Mouse (Mus musculus) central nervous system, embryonic 18 days (tissue): ENCODE measurements around the gene Olfr1208. TPM values are rescaled to one million over a fixed set of nuclear protein-coding genes. Genes with fewer than 3 reads are reported as not detected.

ENCODE experiments used
- polyA plus RNA-seq: library from polyadenylated mRNA; depleted of rRNA; stranded (reverse); fragments of >200 nt; gene quantifications from 2 replicates; pipeline ENCODE4 v1.2.3, GENCODE M21; 2012; rRNA removed

The Olfr1208 gene
- polyA plus RNA-seq, result not detected in 2 replicates

GRCm38 (mm10) chr2:88902211-88902610 is at the start of gene Olfr1208:
Gene Olfr1208 (minus strand): TSS chr2:88902311.

GRCm38 (mm10) chr2:88938011-88938410 is 35.9 kb upstream of the Olfr1208 start, which contains the start of gene Olfr1211:
Gene Olfr1211 (minus strand): TSS chr2:88938111.

GRCm38 (mm10) chr2:88915057-88915456 is 12.9 kb upstream of the Olfr1208 start, which contains the start of gene Olfr1209:
Gene Olfr1209 (minus strand): TSS chr2:88915157.

GRCm38 (mm10) chr2:88862931-88863330 is 39.2 kb downstream of the Olfr1208 start, which contains the start of gene Olfr1206:
Gene Olfr1206 (plus strand): TSS chr2:88863231.

GRCm38 (mm10) chr2:88848992-88849391 is 53.1 kb downstream of the Olfr1208 start, which contains the start of gene Olfr1204:
Gene Olfr1204 (plus strand): TSS chr2:88849292.

Other genes starting within 250 kb of the Olfr1208 start
- not detected in 2 replicates for gene Olfr1193, start 226.7 kb downstream of the Olfr1208 start, polyA plus RNA-seq
- gene Olfr1195, start 213.1 kb downstream of the Olfr1208 start, polyA plus RNA-seq, result not detected in 2 replicates
- not detected in 2 replicates for gene Olfr1196, start 197.7 kb downstream of the Olfr1208 start, polyA plus RNA-seq
- not detected in 2 replicates for gene Olfr1197, start 169.9 kb downstream of the Olfr1208 start, polyA plus RNA-seq
- gene Olfr1198, start 150.9 kb downstream of the Olfr1208 start, polyA plus RNA-seq, result not detected in 2 replicates
- not detected in 2 replicates for gene Olfr1199, start 141.8 kb downstream of the Olfr1208 start, polyA plus RNA-seq
- not detected in 2 replicates for gene Olfr1200, start 131.8 kb downstream of the Olfr1208 start, polyA plus RNA-seq
- gene Olfr1201, start 109.3 kb downstream of the Olfr1208 start, polyA plus RNA-seq, result not detected in 2 replicates
- not detected in 2 replicates for gene Olfr1202, start 87.8 kb downstream of the Olfr1208 start, polyA plus RNA-seq
- gene Olfr1205, start 72.6 kb downstream of the Olfr1208 start, polyA plus RNA-seq, result not detected in 2 replicates
- not detected in 2 replicates for gene Olfr1204, start 53.0 kb downstream of the Olfr1208 start, polyA plus RNA-seq
- not detected in 2 replicates for gene Olfr1206, start 39.1 kb downstream of the Olfr1208 start, polyA plus RNA-seq
- not detected in 2 replicates for gene Olfr1209, start 12.8 kb upstream of the Olfr1208 start, polyA plus RNA-seq
- not detected in 2 replicates for gene Olfr1211, start 35.8 kb upstream of the Olfr1208 start, polyA plus RNA-seq
- not detected in 2 replicates for gene Olfr1212, start 51.7 kb upstream of the Olfr1208 start, polyA plus RNA-seq
- gene Gm13762, start 78.0 kb upstream of the Olfr1208 start, polyA plus RNA-seq, result not detected in 2 replicates
- not detected in 2 replicates for gene Olfr1214, start 90.3 kb upstream of the Olfr1208 start, polyA plus RNA-seq
- gene Olfr1215, start 104.7 kb upstream of the Olfr1208 start, polyA plus RNA-seq, result not detected in 2 replicates
- not detected in 2 replicates for gene Olfr1216, start 116.0 kb upstream of the Olfr1208 start, polyA plus RNA-seq
- gene Olfr1217, start 129.8 kb upstream of the Olfr1208 start, polyA plus RNA-seq, result not detected in 2 replicates
- not detected in 2 replicates for gene Olfr1218, start 158.9 kb upstream of the Olfr1208 start, polyA plus RNA-seq
- not detected in 2 replicates for gene Olfr1219, start 181.2 kb upstream of the Olfr1208 start, polyA plus RNA-seq
- not detected in 2 replicates for gene Olfr1220, start 204.5 kb upstream of the Olfr1208 start, polyA plus RNA-seq
- not detected in 2 replicates for gene Olfr1221, start 215.0 kb upstream of the Olfr1208 start, polyA plus RNA-seq
- gene Olfr1222, start 230.7 kb upstream of the Olfr1208 start, polyA plus RNA-seq, result not detected in 2 replicates
- gene Olfr1223, start 249.2 kb upstream of the Olfr1208 start, polyA plus RNA-seq, result not detected in 2 replicates